Mouse (Mus musculus) midbrain, embryonic 14.5 days (tissue): ENCODE results near the gene Sf1. TPM values are rescaled to one million over a fixed set of nuclear protein-coding genes. Genes with fewer than 3 reads are reported as not detected.

Experiments used
- ATAC-seq: fragments of 200-750 bp; cut with Nextera tagmentation; 2 replicates; pipeline ENCODE4 v1.8.0; 2017; ENCODE audit warnings: moderate number of reproducible peaks, moderate library complexity; ENCODE audit not compliant: low FRiP score, low TSS enrichment
- DNase-seq: peaks from one replicate; pipeline ENCODE4 v3.0.0-alpha.2; 2015
- H3K27ac ChIP-seq: fragments of 300-500 bp; sonication (generic); replicated peaks from 2 replicates; pipeline ENCODE4 v1.5.1; 2014; ENCODE audit warnings: mild to moderate bottlenecking, low read depth, low read length, moderate library complexity
- H3K27me3 ChIP-seq: fragments of 300-500 bp; sonication (generic); 2 replicates; pipeline ENCODE4 v1.6.1; 2014; ENCODE audit warnings: low read length, control low read depth, mixed read lengths; ENCODE audit not compliant: control insufficient read depth, insufficient read depth
- H3K36me3 ChIP-seq: fragments of 300-500 bp; sonication (generic); 2 replicates; pipeline ENCODE4 v1.6.1; 2014; ENCODE audit warnings: low read length, control low read depth; ENCODE audit not compliant: control insufficient read depth, insufficient read depth
- H3K4me1 ChIP-seq: fragments of 300-500 bp; sonication (generic); 2 replicates; pipeline ENCODE4 v1.6.1; 2014; ENCODE audit warnings: mild to moderate bottlenecking, antibody characterized with exemption, low read length, control low read depth; ENCODE audit not compliant: control insufficient read depth, insufficient read depth
- H3K4me2 ChIP-seq: fragments of 300-500 bp; sonication (generic); 2 replicates; pipeline ENCODE4 v1.6.1; 2014; ENCODE audit warnings: mild to moderate bottlenecking, low read length, moderate library complexity
- H3K4me3 ChIP-seq: fragments of 300-500 bp; sonication (generic); replicated peaks from 2 replicates; pipeline ENCODE4 v1.5.1; 2014; ENCODE audit warnings: low read depth, low read length
- H3K9ac ChIP-seq: fragments of 300-500 bp; sonication (generic); replicated peaks from 2 replicates; pipeline ENCODE4 v1.6.1; 2014; ENCODE audit warnings: mild to moderate bottlenecking, low read length, moderate library complexity
- H3K9me3 ChIP-seq: fragments of 300-500 bp; sonication (generic); 2 replicates; pipeline ENCODE4 v1.6.1; 2016; ENCODE audit warnings: low read length, control low read depth, mixed read lengths; ENCODE audit not compliant: control insufficient read depth
- WGBS: fragments of 180-500 bp; shearing (Covaris S2); extraction: QIAGEN DNeasy Blood & Tissue Kit; methylation state at CpG from one replicate; pipeline ENCODE4 v1.1.7; 2014; 5-methylcytosine and 5-hydroxymethylcytosine counted together
- polyA plus RNA-seq: library from polyadenylated mRNA; unstranded; fragments of >200 nt; fragmentation: Nextera tagmentation; extraction: Ambion mirVana; gene quantifications from 2 replicates; pipeline ENCODE4 v1.2.1, GENCODE M21; 2014

The Sf1 gene
- polyA plus RNA-seq, 1 experiment from 2014 or later = 125 TPM

DNA sequence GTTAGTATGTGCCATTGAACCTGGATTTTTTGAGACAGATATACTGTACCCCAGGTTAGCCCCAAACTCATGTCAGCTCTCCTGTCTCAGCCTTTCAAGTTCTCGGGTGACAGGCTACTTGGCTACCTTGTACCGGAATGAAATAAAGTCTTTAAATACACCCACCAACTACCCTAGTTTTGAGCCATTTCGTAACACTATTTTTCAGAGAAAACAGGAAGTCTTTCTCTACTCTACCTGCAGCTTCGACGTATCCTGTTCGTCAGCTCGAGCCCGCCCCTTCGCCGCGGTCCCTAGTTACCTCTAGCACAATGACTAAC is 439 bp upstream of the Sf1 start:
- peaks cover 24% of the 10 kb centered on the region for H3K4me1 ChIP-seq
- no peak for DNase-seq
- peak overlapping the region; percentile 97 for H3K27ac ChIP-seq
- H3K4me3 ChIP-seq = peak overlapping the region; percentile 100
- no peak; the same call in 1 of the 2 replicates for ATAC-seq
- 2% methylated on average over 11 of the region's 11 CpGs for WGBS
- peaks cover 36% of the 10 kb centered on the region for H3K36me3 ChIP-seq
- no peaks in the 10 kb centered on the region for H3K27me3 ChIP-seq
- H3K9ac ChIP-seq = peak overlapping the region; percentile 92; the same call in 1 of the 2 replicates
- peak overlapping the region; percentile 61 for H3K4me2 ChIP-seq
- H3K9me3 ChIP-seq = no peaks in the 10 kb centered on the region

DNA sequence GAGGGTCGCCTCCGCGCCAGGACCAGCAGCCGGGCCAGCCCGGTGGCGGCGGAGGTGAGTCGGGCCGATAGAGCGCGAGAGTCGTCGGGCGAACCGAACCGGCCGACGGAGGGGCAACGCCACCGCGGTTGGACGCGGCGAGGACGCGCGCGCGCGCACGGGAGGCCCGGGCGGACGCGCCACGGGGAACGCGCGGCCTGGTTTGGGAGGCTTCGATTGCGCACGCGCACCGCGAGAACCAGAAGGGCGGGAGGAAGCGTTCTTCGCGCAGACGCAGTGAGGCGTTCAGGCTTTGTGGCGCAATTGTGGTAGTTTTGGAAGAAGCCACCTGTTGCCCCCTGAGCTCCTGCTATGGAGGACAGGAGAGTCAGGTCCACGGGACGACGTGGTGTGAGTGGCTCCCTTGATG is 831 bp downstream of the Sf1 start:
- Histone ChIP-seq H3K27ac (peak overlapping the region; percentile 97), H3K27me3 (no peaks in the 10 kb centered on the region), H3K4me3 (peak overlapping the region; percentile 100), H3K4me1 (peaks cover 24% of the 10 kb centered on the region), H3K9ac (peak overlapping the region; percentile 92), H3K4me2 (peak overlapping the region; percentile 96), H3K9me3 (no peaks in the 10 kb centered on the region), H3K36me3 (peaks cover 46% of the 10 kb centered on the region)
- ATAC-seq = no peak
- peak; percentile 96 for DNase-seq
- WGBS = under 1% methylated on average over 55 of the region's 55 CpGs

DNA sequence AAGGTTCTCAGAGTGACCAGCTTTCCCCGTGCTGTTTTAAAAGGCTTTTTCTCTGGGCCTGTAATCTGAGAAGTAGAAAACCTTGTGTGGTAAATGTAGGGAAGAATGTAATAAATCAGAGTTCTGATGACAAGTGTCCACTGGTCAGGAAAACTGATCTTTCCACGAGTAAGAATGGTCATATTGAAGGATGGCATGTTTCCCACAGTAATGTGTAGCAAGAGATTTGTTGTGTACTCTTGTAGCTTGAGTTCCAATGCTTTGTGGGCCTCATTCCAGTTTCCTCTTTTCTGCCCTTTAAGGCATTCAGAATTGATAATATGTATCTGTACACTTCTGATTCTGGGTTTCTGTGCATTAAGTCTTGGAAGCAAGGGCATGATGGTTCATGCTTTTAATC is 1.4 kb downstream of the Sf1 start:
- Histone ChIP-seq H3K36me3 (peaks cover 51% of the 10 kb centered on the region), H3K4me1 (peaks cover 24% of the 10 kb centered on the region), H3K27ac (peak overlapping the region; percentile 97), H3K4me2 (peak overlapping the region; percentile 96), H3K9me3 (no peaks in the 10 kb centered on the region), H3K27me3 (no peaks in the 10 kb centered on the region), H3K4me3 (peak overlapping the region; percentile 100), H3K9ac (peak overlapping the region; percentile 92)
- ATAC-seq = no peak
- no peak for DNase-seq
- 7% methylated on average over 2 of the region's 2 CpGs for WGBS

DNA sequence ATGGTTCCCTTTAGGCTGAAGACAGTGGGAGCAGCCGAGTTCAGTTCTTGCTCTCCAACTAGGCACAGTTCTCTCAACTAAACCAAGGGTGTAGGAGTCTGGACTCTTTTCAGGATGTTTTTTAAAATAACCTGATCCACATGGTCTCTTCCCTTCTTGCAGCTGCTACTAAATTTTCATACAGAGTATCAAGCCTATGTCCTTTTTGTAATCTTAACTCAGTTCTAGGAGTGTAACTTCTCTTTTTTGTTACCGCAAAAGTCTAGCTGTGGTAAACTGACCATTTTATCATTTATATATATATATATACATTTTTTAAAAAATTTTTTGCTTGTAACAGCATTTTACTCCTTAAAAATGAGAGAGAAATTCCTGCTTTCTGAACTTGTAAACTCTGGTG is 6.7 kb downstream of the Sf1 start:
- H3K9ac ChIP-seq = no peak overlapping the region
- peaks cover 98% of the 10 kb centered on the region for H3K36me3 ChIP-seq
- H3K4me3 ChIP-seq = no peak overlapping the region
- H3K4me1 ChIP-seq = peaks cover 10% of the 10 kb centered on the region
- no peaks in the 10 kb centered on the region for H3K9me3 ChIP-seq
- WGBS = 97% methylated on average over 2 of the region's 2 CpGs
- DNase-seq (no peak), ATAC-seq (no peak)
- no peaks in the 10 kb centered on the region for H3K27me3 ChIP-seq
- no peak overlapping the region for H3K4me2 ChIP-seq
- H3K27ac ChIP-seq = no peak overlapping the region

DNA sequence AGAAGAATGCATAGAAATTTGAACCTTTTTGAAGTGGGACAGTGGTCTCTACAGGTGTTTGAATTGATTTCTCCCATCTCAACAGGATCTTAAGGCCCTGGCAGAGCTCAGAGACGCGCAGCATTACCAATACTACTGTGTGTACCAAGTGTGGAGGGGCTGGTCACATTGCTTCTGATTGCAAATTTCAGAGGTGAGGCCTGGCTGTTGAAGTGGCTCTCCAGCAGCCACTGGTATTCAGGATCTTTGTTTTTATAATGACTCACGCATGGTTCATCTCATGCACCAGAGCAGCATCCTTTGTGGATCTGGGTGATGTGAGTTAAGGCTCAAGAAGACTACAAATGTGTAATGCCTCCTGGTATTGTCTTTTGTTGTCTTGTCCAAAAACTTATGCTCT is 8.9 kb downstream of the Sf1 start:
- Histone ChIP-seq H3K27ac (no peak overlapping the region), H3K9me3 (no peaks in the 10 kb centered on the region), H3K9ac (no peak overlapping the region), H3K27me3 (no peaks in the 10 kb centered on the region), H3K4me1 (no peaks in the 10 kb centered on the region), H3K4me2 (no peak overlapping the region), H3K36me3 (peaks cover 99% of the 10 kb centered on the region), H3K4me3 (no peak overlapping the region)
- no peak for ATAC-seq
- DNase-seq = no peak
- 94% methylated on average over 3 of the region's 3 CpGs for WGBS

DNA sequence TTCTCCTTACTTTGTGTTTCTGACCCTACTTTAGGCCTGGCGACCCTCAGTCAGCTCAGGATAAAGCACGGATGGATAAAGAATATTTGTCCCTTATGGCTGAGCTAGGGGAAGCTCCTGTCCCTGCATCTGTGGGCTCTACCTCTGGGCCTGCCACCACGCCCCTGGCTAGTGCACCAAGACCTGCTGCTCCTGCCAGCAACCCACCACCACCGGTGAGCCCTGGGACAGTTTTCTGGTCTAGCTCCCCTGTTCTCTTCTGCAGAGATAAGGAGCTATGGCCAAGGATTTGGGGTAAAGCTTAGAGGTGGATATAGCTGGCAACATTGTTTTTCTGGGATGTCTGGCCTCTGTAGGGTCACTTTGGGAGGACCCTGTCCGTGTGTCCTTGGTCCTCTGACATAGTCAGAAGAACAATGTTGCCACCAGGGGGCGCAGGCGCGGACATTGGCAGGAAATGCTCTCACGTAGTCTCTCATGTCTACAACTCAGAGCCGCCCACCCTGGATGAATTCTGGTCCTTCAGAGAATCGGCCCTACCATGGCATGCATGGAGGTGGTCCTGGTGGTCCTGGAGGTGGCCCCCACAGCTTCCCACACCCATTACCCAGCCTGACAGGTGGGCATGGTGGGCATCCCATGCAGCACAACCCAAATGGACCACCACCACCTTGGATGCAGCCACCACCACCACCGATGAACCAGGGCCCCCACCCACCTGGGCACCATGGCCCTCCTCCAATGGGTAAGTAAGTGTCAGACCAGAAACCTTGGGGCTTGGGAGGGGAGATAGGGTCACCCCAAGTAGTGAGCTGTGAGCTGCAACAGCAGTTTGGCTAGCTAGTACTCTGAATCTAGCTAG is 10.3 kb downstream of the Sf1 start:
- 70% methylated on average over 12 of the region's 12 CpGs for WGBS
- Histone ChIP-seq H3K4me1 (no peaks in the 10 kb centered on the region), H3K9ac (no peak overlapping the region)

DNA sequence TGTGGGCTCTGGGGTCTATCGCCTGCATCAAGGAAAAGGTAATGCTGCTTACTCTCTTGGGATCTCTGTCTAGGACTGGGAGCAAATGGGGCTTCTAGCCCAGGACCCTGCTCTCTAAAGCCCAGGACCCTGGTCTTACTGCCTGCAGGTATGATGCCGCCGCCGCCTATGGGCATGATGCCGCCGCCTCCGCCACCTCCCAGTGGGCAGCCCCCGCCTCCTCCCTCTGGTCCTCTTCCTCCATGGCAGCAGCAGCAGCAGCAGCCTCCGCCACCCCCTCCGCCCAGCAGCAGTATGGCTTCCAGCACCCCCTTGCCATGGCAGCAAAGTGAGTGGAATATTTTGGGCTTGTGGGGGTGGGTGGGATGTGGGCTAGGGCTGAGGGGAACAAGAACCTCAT is 11.1 kb downstream of the Sf1 start:
- Histone ChIP-seq H3K9ac (no peak overlapping the region), H3K4me3 (no peak overlapping the region), H3K4me1 (no peaks in the 10 kb centered on the region), H3K27ac (no peak overlapping the region), H3K4me2 (no peak overlapping the region), H3K9me3 (no peaks in the 10 kb centered on the region), H3K36me3 (peaks cover 95% of the 10 kb centered on the region), H3K27me3 (no peaks in the 10 kb centered on the region)
- no peak for ATAC-seq
- no peak for DNase-seq
- WGBS = 98% methylated on average over 10 of the region's 10 CpGs

More for the DNA sequence above, 10.3 kb downstream of the Sf1 start:
- H3K4me3 ChIP-seq = no peak overlapping the region
- no peak overlapping the region for H3K4me2 ChIP-seq
- H3K27ac ChIP-seq = no peak overlapping the region
- no peaks in the 10 kb centered on the region for H3K27me3 ChIP-seq
- peak; percentile 89 for DNase-seq
- peak; percentile 17; the same call in 1 of the 2 replicates for ATAC-seq
- peaks cover 98% of the 10 kb centered on the region for H3K36me3 ChIP-seq
- no peaks in the 10 kb centered on the region for H3K9me3 ChIP-seq

DNA sequence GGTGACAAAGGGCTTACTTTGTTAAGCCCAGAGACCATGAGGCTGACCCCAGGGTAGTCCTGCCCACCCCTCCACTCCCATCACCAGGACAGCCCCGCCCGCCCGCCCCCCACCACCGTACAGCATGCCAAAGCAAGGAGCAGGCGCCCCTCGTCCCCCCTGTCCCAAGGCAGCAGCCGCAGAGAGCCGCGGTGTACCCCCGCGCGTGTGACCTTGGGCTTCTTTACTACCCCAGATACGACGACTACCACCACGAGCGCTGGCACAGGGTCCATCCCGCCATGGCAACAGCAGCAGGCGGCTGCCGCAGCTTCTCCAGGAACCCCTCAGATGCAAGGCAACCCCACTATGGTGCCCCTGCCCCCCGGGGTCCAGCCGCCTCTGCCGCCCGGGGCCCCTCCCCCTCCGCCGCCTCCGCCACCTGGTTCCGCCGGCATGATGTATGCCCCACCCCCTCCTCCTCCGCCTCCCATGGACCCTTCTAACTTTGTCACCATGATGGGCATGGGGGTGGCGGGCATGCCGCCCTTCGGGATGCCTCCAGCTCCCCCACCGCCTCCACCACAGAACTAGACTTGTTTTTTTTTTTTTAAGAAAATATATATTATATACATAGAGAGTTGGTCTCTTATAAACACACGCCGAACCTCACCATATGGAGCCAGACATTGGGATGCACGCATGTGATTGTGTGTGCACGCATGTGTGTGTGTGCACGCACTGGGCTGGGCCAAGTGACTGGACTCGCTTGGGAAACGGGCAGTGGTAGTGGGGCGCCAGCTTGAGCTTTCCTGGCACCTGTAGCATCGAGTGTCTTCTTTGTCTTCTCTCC is 12.1 kb downstream of the Sf1 start:
- H3K4me1 ChIP-seq = no peaks in the 10 kb centered on the region
- H3K9me3 ChIP-seq = no peaks in the 10 kb centered on the region
- H3K27me3 ChIP-seq = no peaks in the 10 kb centered on the region
- H3K9ac ChIP-seq = no peak overlapping the region
- 90% methylated on average over 42 of the region's 42 CpGs for WGBS
- DNase-seq (no peak), ATAC-seq (peak; percentile 57)
- peaks cover 85% of the 10 kb centered on the region for H3K36me3 ChIP-seq
- H3K4me2 ChIP-seq = no peak overlapping the region
- H3K4me3 ChIP-seq = no peak overlapping the region
- H3K27ac ChIP-seq = no peak overlapping the region
